Mouse (Mus musculus): ENCODE measurements at regions not wholly inside any gene's neighbourhood (a gene's known extent, or its start where the extent isn't known, plus 50 kb on each side); places are given as distances from the start of the nearest gene placed in this dataset.

DNA sequence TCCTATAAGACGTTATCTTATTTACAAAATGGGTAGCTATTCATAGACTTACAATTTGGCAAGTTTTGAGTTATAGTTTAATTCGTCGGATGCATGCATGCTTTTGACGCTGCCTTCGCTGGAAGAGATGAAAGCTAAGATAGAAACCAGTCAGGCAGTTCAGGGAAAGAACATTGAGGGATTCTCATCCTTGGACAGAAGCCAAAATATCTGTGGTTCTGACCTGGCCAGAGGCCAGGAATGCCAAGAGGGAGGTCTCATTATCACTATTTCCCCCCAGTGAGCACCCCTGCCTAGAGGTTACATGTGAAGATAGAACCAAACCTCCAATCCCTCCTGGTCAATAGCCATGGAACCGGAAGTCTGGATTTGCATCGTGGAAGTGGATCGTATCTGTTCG lies 167.1 kb upstream of the Ankrd55 start:
- peaks cover 25% of the 10 kb centered on the region for H3K4me1 ChIP-seq (replicated peaks; ENCODE audit: control insufficient read depth, insufficient read depth, low read length)
- H3K9ac ChIP-seq (replicated peaks; ENCODE audit: low read depth, low read length) = no peak overlapping the region
- no peaks in the 10 kb centered on the region for H3K9me3 ChIP-seq (ENCODE audit: control insufficient read depth, low read length)
- 84% methylated on average over 9 of the region's 9 CpGs for WGBS
- no peak for ATAC-seq
- H3K36me3 ChIP-seq (ENCODE audit: control insufficient read depth, insufficient read depth) = no peaks in the 10 kb centered on the region
- H3K4me2 ChIP-seq (ENCODE audit: low read length) = no peak overlapping the region
- no peak overlapping the region for H3K27ac ChIP-seq (ENCODE audit: low read length)
- peaks cover 10% of the 10 kb centered on the region; the same call in 1 of the 2 replicates for H3K27me3 ChIP-seq (replicated peaks; ENCODE audit: control insufficient read depth, insufficient read depth, low read length)
- no peak overlapping the region for H3K4me3 ChIP-seq (replicated peaks; ENCODE audit: low read length)

DNA sequence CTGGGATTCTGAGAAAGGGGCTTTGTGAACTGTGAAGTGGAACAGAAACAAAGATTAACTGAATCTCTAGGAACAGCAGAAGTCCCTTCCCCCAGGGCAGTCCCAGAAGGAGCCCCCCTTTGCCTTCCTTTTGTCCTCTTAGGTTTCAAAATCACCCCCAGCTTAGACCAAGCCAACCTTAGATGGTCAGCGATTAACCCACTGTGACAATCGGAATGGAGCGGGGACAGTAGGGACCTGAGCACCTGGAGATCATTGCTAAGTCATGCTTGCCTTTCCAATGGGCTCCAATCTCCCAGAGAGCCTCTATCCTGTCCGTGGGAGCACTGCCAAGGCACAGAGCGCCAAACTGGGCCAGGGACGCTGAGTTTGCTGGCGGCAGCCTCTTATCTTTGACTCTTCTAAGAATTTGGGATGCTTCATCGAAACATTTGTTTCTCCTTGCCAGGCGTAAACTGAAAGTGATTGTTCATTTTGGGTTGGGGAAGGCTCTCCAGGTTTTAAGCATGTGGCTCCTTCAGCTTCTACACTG lies 165.3 kb upstream of the Ankrd55 start:
- Histone ChIP-seq H3K9me3 (ENCODE audit: control insufficient read depth, low read length) (no peaks in the 10 kb centered on the region), H3K27me3 (replicated peaks; ENCODE audit: control insufficient read depth, insufficient read depth, low read length) (peaks cover 10% of the 10 kb centered on the region), H3K4me1 (replicated peaks; ENCODE audit: control insufficient read depth, insufficient read depth, low read length) (peaks cover 19% of the 10 kb centered on the region), H3K9ac (replicated peaks; ENCODE audit: low read depth, low read length) (no peak overlapping the region), H3K4me2 (ENCODE audit: low read length) (no peak overlapping the region), H3K27ac (ENCODE audit: low read length) (no peak overlapping the region), H3K4me3 (replicated peaks; ENCODE audit: low read length) (no peak overlapping the region), H3K36me3 (ENCODE audit: control insufficient read depth, insufficient read depth) (no peaks in the 10 kb centered on the region)
- ATAC-seq = no peak
- WGBS = 70% methylated on average over 9 of the region's 9 CpGs

DNA sequence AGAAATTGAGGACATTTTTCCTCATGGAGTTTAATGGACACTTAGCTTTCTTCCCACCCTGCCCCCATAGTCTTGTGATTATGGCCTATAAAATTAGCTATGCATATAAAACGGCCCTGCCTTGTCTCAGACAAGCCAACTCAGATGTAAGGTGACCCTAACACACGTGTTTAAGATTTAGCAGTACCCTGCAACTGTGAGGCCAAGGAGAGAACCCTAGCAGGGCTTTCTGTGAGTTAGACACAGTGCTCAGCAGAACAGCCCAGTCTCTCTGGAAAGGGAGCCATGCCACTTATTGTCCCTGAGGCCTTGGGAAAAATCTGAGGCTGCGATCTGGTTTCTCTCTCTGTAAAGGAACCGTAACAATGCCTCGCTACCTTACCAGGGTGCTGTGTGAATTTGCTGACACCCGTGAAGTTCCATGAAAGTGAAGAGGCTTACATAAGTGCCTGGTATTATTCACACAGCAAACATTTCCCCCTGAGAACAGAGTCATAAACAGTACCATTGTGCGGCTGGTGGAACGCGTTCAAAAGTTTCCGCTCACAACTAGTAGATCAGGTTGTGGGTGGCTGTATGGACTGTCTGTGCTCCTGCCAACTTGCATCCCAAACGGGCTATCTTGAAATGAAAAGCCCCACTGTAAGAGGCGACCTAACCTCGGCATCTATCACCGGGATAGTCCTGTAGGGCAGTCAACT lies 162.3 kb upstream of the Ankrd55 start:
- Histone ChIP-seq H3K4me3 (replicated peaks; ENCODE audit: low read length) (no peak overlapping the region), H3K9ac (replicated peaks; ENCODE audit: low read depth, low read length) (no peak overlapping the region), H3K4me2 (ENCODE audit: low read length) (no peak overlapping the region), H3K9me3 (ENCODE audit: control insufficient read depth, low read length) (no peaks in the 10 kb centered on the region), H3K4me1 (replicated peaks; ENCODE audit: control insufficient read depth, insufficient read depth, low read length) (peaks cover 3% of the 10 kb centered on the region), H3K36me3 (ENCODE audit: control insufficient read depth, insufficient read depth) (no peaks in the 10 kb centered on the region), H3K27me3 (replicated peaks; ENCODE audit: control insufficient read depth, insufficient read depth, low read length) (peaks cover 18% of the 10 kb centered on the region), H3K27ac (ENCODE audit: low read length) (no peak overlapping the region)
- 74% methylated on average over 14 of the region's 14 CpGs for WGBS
- ATAC-seq = no peak

GRCm38 (mm10) chr13:112130220-112130619 lies 158.0 kb upstream of the Ankrd55 start:
- Histone ChIP-seq H3K9me3 (ENCODE audit: control insufficient read depth, low read length) (no peaks in the 10 kb centered on the region), H3K4me3 (replicated peaks; ENCODE audit: low read length) (no peak overlapping the region), H3K36me3 (ENCODE audit: control insufficient read depth, insufficient read depth) (no peaks in the 10 kb centered on the region), H3K27ac (ENCODE audit: low read length) (no peak overlapping the region), H3K4me1 (replicated peaks; ENCODE audit: control insufficient read depth, insufficient read depth, low read length) (peaks cover 6% of the 10 kb centered on the region), H3K9ac (replicated peaks; ENCODE audit: low read depth, low read length) (no peak overlapping the region), H3K4me2 (ENCODE audit: low read length) (no peak overlapping the region), H3K27me3 (replicated peaks; ENCODE audit: control insufficient read depth, insufficient read depth, low read length) (peaks cover 13% of the 10 kb centered on the region)
- WGBS = 79% methylated on average over 4 of the region's 4 CpGs
- no peak for ATAC-seq

GRCm38 (mm10) chr13:112130774-112131173 lies 157.5 kb upstream of the Ankrd55 start:
- Histone ChIP-seq H3K27me3 (replicated peaks; ENCODE audit: control insufficient read depth, insufficient read depth, low read length) (peaks cover 13% of the 10 kb centered on the region), H3K27ac (ENCODE audit: low read length) (no peak overlapping the region), H3K4me3 (replicated peaks; ENCODE audit: low read length) (no peak overlapping the region), H3K9ac (replicated peaks; ENCODE audit: low read depth, low read length) (no peak overlapping the region), H3K4me1 (replicated peaks; ENCODE audit: control insufficient read depth, insufficient read depth, low read length) (peaks cover 6% of the 10 kb centered on the region), H3K36me3 (ENCODE audit: control insufficient read depth, insufficient read depth) (no peaks in the 10 kb centered on the region), H3K4me2 (ENCODE audit: low read length) (peak overlapping the region; percentile 21; the same call in 1 of the 2 replicates), H3K9me3 (ENCODE audit: control insufficient read depth, low read length) (no peaks in the 10 kb centered on the region)
- WGBS = 50% methylated on average over 2 of the region's 2 CpGs
- no peak for ATAC-seq

GRCm38 (mm10) chr13:112131191-112131590 lies 157.1 kb upstream of the Ankrd55 start:
- no peak overlapping the region for H3K27ac ChIP-seq (ENCODE audit: low read length)
- WGBS = 17% methylated on average over 12 of the region's 12 CpGs
- no peaks in the 10 kb centered on the region for H3K36me3 ChIP-seq (ENCODE audit: control insufficient read depth, insufficient read depth)
- H3K4me2 ChIP-seq (ENCODE audit: low read length) = peak overlapping the region; percentile 21
- peaks cover 6% of the 10 kb centered on the region for H3K4me1 ChIP-seq (replicated peaks; ENCODE audit: control insufficient read depth, insufficient read depth, low read length)
- H3K9ac ChIP-seq (replicated peaks; ENCODE audit: low read depth, low read length) = no peak overlapping the region
- H3K9me3 ChIP-seq (ENCODE audit: control insufficient read depth, low read length) = no peaks in the 10 kb centered on the region
- peak; percentile 70 for ATAC-seq
- H3K4me3 ChIP-seq (replicated peaks; ENCODE audit: low read length) = no peak overlapping the region
- H3K27me3 ChIP-seq (replicated peaks; ENCODE audit: control insufficient read depth, insufficient read depth, low read length) = peaks cover 13% of the 10 kb centered on the region

- Histone ChIP-seq H3K4me2 (ENCODE audit: low read length) (no peak overlapping the region), H3K4me1 (replicated peaks; ENCODE audit: control insufficient read depth, insufficient read depth, low read length) (peaks cover 6% of the 10 kb centered on the region), H3K27me3 (replicated peaks; ENCODE audit: control insufficient read depth, insufficient read depth, low read length) (peaks cover 15% of the 10 kb centered on the region), H3K27ac (ENCODE audit: low read length) (no peak overlapping the region), H3K9me3 (ENCODE audit: control insufficient read depth, low read length) (no peaks in the 10 kb centered on the region), H3K9ac (replicated peaks; ENCODE audit: low read depth, low read length) (no peak overlapping the region), H3K4me3 (replicated peaks; ENCODE audit: low read length) (no peak overlapping the region), H3K36me3 (ENCODE audit: control insufficient read depth, insufficient read depth) (no peaks in the 10 kb centered on the region)
- WGBS = 87% methylated on average over 2 of the region's 2 CpGs
- no peak for ATAC-seq
These were observed 154.5 kb upstream of the Ankrd55 start for GRCm38 (mm10) chr13:112133736-112134135.

DNA sequence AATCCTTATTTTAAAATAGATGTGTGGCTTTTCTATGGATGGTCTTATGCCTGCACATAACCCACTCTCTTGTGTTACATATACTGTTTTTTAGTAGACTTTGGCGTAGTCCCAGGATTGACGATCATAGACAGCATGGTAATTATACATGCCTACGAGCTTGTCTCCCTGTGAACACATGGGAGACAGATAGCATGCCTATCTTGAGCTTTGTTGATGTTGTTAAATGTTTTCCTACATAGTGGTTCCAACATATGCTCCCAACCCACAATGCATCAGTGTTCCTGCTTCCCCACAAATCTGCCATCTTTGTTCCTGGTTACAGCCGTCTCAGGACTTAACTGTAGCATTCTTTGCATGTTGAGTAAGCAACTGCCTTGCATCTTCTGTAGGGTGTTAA lies 153.6 kb upstream of the Ankrd55 start:
- H3K4me2 ChIP-seq (ENCODE audit: low read length) = no peak overlapping the region
- 61% methylated on average over 4 of the region's 4 CpGs for WGBS
- no peak overlapping the region for H3K27ac ChIP-seq (ENCODE audit: low read length)
- H3K4me3 ChIP-seq (replicated peaks; ENCODE audit: low read length) = no peak overlapping the region
- peaks cover 6% of the 10 kb centered on the region for H3K4me1 ChIP-seq (replicated peaks; ENCODE audit: control insufficient read depth, insufficient read depth, low read length)
- ATAC-seq = peak; percentile 80
- H3K9me3 ChIP-seq (ENCODE audit: control insufficient read depth, low read length) = no peaks in the 10 kb centered on the region
- peaks cover 8% of the 10 kb centered on the region for H3K27me3 ChIP-seq (replicated peaks; ENCODE audit: control insufficient read depth, insufficient read depth, low read length)
- no peak overlapping the region for H3K9ac ChIP-seq (replicated peaks; ENCODE audit: low read depth, low read length)
- no peaks in the 10 kb centered on the region for H3K36me3 ChIP-seq (ENCODE audit: control insufficient read depth, insufficient read depth)

DNA sequence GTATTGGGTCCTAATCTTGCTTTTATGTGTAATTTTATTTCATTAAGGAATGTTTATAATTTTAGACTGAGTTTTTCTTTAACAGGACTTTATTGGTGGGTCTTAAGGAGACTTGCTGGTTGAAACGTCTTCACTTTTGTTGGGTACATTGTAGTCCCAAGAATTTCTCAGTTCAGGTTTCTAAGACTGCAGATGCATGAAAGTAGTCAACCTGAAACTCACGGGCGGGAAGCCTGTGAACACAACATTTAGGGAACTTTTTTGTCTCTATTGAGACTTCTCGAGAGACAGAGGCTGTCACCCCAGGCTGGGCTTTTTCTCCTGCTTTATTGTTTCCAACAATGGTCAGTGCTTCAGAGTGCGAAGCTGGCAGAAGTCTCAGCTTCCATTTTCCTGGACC lies 152.5 kb upstream of the Ankrd55 start:
- no peak for ATAC-seq
- H3K27ac ChIP-seq (ENCODE audit: low read length) = no peak overlapping the region
- H3K27me3 ChIP-seq (replicated peaks; ENCODE audit: control insufficient read depth, insufficient read depth, low read length) = peaks cover 7% of the 10 kb centered on the region; the same call in 1 of the 2 replicates
- no peaks in the 10 kb centered on the region for H3K9me3 ChIP-seq (ENCODE audit: control insufficient read depth, low read length)
- no peaks in the 10 kb centered on the region for H3K36me3 ChIP-seq (ENCODE audit: control insufficient read depth, insufficient read depth)
- H3K4me1 ChIP-seq (replicated peaks; ENCODE audit: control insufficient read depth, insufficient read depth, low read length) = peaks cover 6% of the 10 kb centered on the region
- H3K4me3 ChIP-seq (replicated peaks; ENCODE audit: low read length) = no peak overlapping the region
- H3K9ac ChIP-seq (replicated peaks; ENCODE audit: low read depth, low read length) = no peak overlapping the region
- H3K4me2 ChIP-seq (ENCODE audit: low read length) = no peak overlapping the region
- WGBS = 64% methylated on average over 5 of the region's 5 CpGs

Data from forebrain, embryonic 16.5 days (tissue).